Mouse (Mus musculus): Measurements from ENCODE around the gene Lcn2. TPM values are rescaled to one million over a fixed set of nuclear protein-coding genes. Genes with fewer than 3 reads are reported as not detected.
A peak's percentile ranks its signal among the peaks of the same experiment; 100 is the strongest.

Gene Lcn2
- polyA plus RNA-seq, 1 experiment from 2014 or later, result 0.22 TPM

GRCm38 (mm10) chr2:32350471-32351051, 37.5 kb downstream of the Lcn2 start:
- no peak for ATAC-seq (ENCODE audit: insufficient number of reproducible peaks, insufficient read depth, low FRiP score, low TSS enrichment, low read depth)
- H3K9me3 ChIP-seq, result no peaks in the 10 kb centered on the region
- H3K4me1 ChIP-seq, result peaks cover 42% of the 10 kb centered on the region
- no peak overlapping the region for H3K4me3 ChIP-seq
- WGBS, result 47% methylated on average over 13 of the region's 13 CpGs
- H3K27me3 ChIP-seq, result no peaks in the 10 kb centered on the region
- peak overlapping the region; percentile 78 for H3K4me2 ChIP-seq
- H3K9ac ChIP-seq, result peak overlapping the region; percentile 91
- no peak overlapping the region; the same call in 1 of the 2 replicates for H3K27ac ChIP-seq
- H3K36me3 ChIP-seq, result peaks cover 27% of the 10 kb centered on the region

GRCm38 (mm10) chr2:32349625-32350255, 38.3 kb downstream of the Lcn2 start:
- Histone ChIP-seq H3K27ac (no peak overlapping the region), H3K27me3 (no peaks in the 10 kb centered on the region), H3K4me3 (no peak overlapping the region), H3K9me3 (no peaks in the 10 kb centered on the region), H3K36me3 (peaks cover 30% of the 10 kb centered on the region), H3K9ac (peak overlapping the region; percentile 91; the same call in 1 of the 2 replicates), H3K4me1 (peaks cover 44% of the 10 kb centered on the region), H3K4me2 (peak overlapping the region; percentile 78)
- ATAC-seq (ENCODE audit: insufficient number of reproducible peaks, insufficient read depth, low FRiP score, low TSS enrichment, low read depth), result no peak
- whole genome bisulfite sequencing, result 48% methylated on average over 8 of the region's 8 CpGs

GRCm38 (mm10) chr2:32348311-32348710, 39.7 kb downstream of the Lcn2 start:
- WGBS, result 77% methylated on average over 11 of the region's 11 CpGs
- H3K4me3 ChIP-seq, result no peak overlapping the region
- no peaks in the 10 kb centered on the region for H3K27me3 ChIP-seq
- H3K4me2 ChIP-seq, result no peak overlapping the region
- peaks cover 47% of the 10 kb centered on the region for H3K4me1 ChIP-seq
- no peak for ATAC-seq (ENCODE audit: insufficient number of reproducible peaks, insufficient read depth, low FRiP score, low TSS enrichment, low read depth)
- H3K36me3 ChIP-seq, result peaks cover 42% of the 10 kb centered on the region
- no peaks in the 10 kb centered on the region for H3K9me3 ChIP-seq
- no peak overlapping the region for H3K27ac ChIP-seq
- 0 out of 2 replicates have a peak overlapping the region, but pooled peaks have one; percentile 6 for H3K9ac ChIP-seq

GRCm38 (mm10) chr2:32347019-32347418, 41.0 kb downstream of the Lcn2 start:
- H3K9me3 ChIP-seq, result no peaks in the 10 kb centered on the region
- H3K9ac ChIP-seq, result no peak overlapping the region
- peaks cover 47% of the 10 kb centered on the region for H3K36me3 ChIP-seq
- ATAC-seq (ENCODE audit: insufficient number of reproducible peaks, insufficient read depth, low FRiP score, low TSS enrichment, low read depth), result no peak
- H3K4me1 ChIP-seq, result peaks cover 57% of the 10 kb centered on the region
- H3K4me3 ChIP-seq, result no peak overlapping the region
- WGBS, result 79% methylated on average over 6 of the region's 6 CpGs
- no peak overlapping the region for H3K4me2 ChIP-seq
- H3K27me3 ChIP-seq, result no peaks in the 10 kb centered on the region
- H3K27ac ChIP-seq, result no peak overlapping the region

GRCm38 (mm10) chr2:32344598-32345321, 43.3 kb downstream of the Lcn2 start:
- ATAC-seq (ENCODE audit: insufficient number of reproducible peaks, insufficient read depth, low FRiP score, low TSS enrichment, low read depth), result no peak
- Histone ChIP-seq H3K27me3 (no peaks in the 10 kb centered on the region), H3K4me2 (no peak overlapping the region), H3K36me3 (peaks cover 49% of the 10 kb centered on the region), H3K4me1 (peaks cover 38% of the 10 kb centered on the region), H3K9me3 (no peaks in the 10 kb centered on the region), H3K27ac (no peak overlapping the region), H3K4me3 (no peak overlapping the region), H3K9ac (0 out of 2 replicates have a peak overlapping the region, but pooled peaks have one; percentile 21)
- whole genome bisulfite sequencing, result 66% methylated on average over 14 of the region's 14 CpGs

GRCm38 (mm10) chr2:32344056-32344455, 44.0 kb downstream of the Lcn2 start:
- Histone ChIP-seq H3K36me3 (peaks cover 53% of the 10 kb centered on the region), H3K4me1 (peaks cover 31% of the 10 kb centered on the region), H3K27ac (no peak overlapping the region), H3K4me2 (no peak overlapping the region), H3K9me3 (no peaks in the 10 kb centered on the region), H3K9ac (peak overlapping the region; percentile 51; the same call in 1 of the 2 replicates), H3K4me3 (no peak overlapping the region), H3K27me3 (no peaks in the 10 kb centered on the region)
- no peak for ATAC-seq (ENCODE audit: insufficient number of reproducible peaks, insufficient read depth, low FRiP score, low TSS enrichment, low read depth)
- WGBS, result 79% methylated on average over 10 of the region's 10 CpGs

- peaks cover 28% of the 10 kb centered on the region for H3K4me1 ChIP-seq
- 0 out of 2 replicates have a peak overlapping the region, but pooled peaks have one; percentile 51 for H3K9ac ChIP-seq
- H3K27me3 ChIP-seq, result no peaks in the 10 kb centered on the region
- no peak for ATAC-seq (ENCODE audit: insufficient number of reproducible peaks, insufficient read depth, low FRiP score, low TSS enrichment, low read depth)
- 97% methylated on average over 2 of the region's 2 CpGs for WGBS
- H3K4me3 ChIP-seq, result no peak overlapping the region
- H3K36me3 ChIP-seq, result peaks cover 51% of the 10 kb centered on the region
- no peaks in the 10 kb centered on the region for H3K9me3 ChIP-seq
- H3K4me2 ChIP-seq, result no peak overlapping the region
- peak overlapping the region; percentile 44 for H3K27ac ChIP-seq
These were observed 44.7 kb downstream of the Lcn2 start for GRCm38 (mm10) chr2:32343351-32343671.

- H3K9me3 ChIP-seq, result no peaks in the 10 kb centered on the region
- no peak overlapping the region for H3K4me3 ChIP-seq
- peaks cover 27% of the 10 kb centered on the region for H3K4me1 ChIP-seq
- peak; percentile 60; the same call in 1 of the 2 replicates for ATAC-seq (ENCODE audit: insufficient number of reproducible peaks, insufficient read depth, low FRiP score, low TSS enrichment, low read depth)
- H3K36me3 ChIP-seq, result peaks cover 55% of the 10 kb centered on the region
- H3K27me3 ChIP-seq, result no peaks in the 10 kb centered on the region
- WGBS, result 65% methylated on average over 6 of the region's 6 CpGs
- H3K27ac ChIP-seq, result peak overlapping the region; percentile 44
- no peak overlapping the region for H3K4me2 ChIP-seq
- 0 out of 2 replicates have a peak overlapping the region, but pooled peaks have one; percentile 46 for H3K9ac ChIP-seq
These were observed 45.3 kb downstream of the Lcn2 start for GRCm38 (mm10) chr2:32342539-32343350.

GRCm38 (mm10) chr2:32342039-32342438, 46.0 kb downstream of the Lcn2 start:
- H3K9ac ChIP-seq, result no peak overlapping the region; the same call in 1 of the 2 replicates
- H3K4me3 ChIP-seq, result no peak overlapping the region
- H3K4me2 ChIP-seq, result no peak overlapping the region
- H3K4me1 ChIP-seq, result peaks cover 27% of the 10 kb centered on the region
- H3K9me3 ChIP-seq, result no peaks in the 10 kb centered on the region
- H3K27ac ChIP-seq, result peak overlapping the region; percentile 44; the same call in 1 of the 2 replicates
- WGBS, result 87% methylated on average over 4 of the region's 4 CpGs
- no peak for ATAC-seq (ENCODE audit: insufficient number of reproducible peaks, insufficient read depth, low FRiP score, low TSS enrichment, low read depth)
- no peaks in the 10 kb centered on the region for H3K27me3 ChIP-seq
- H3K36me3 ChIP-seq, result peaks cover 59% of the 10 kb centered on the region

- WGBS, result 78% methylated on average over 4 of the region's 4 CpGs
- H3K9me3 ChIP-seq, result no peaks in the 10 kb centered on the region
- no peak overlapping the region for H3K4me2 ChIP-seq
- ATAC-seq (ENCODE audit: insufficient number of reproducible peaks, insufficient read depth, low FRiP score, low TSS enrichment, low read depth), result no peak
- peaks cover 59% of the 10 kb centered on the region for H3K36me3 ChIP-seq
- no peak overlapping the region for H3K4me3 ChIP-seq
- H3K4me1 ChIP-seq, result peaks cover 27% of the 10 kb centered on the region
- H3K9ac ChIP-seq, result peak overlapping the region; percentile 33; the same call in 1 of the 2 replicates
- H3K27me3 ChIP-seq, result no peaks in the 10 kb centered on the region
- H3K27ac ChIP-seq, result peak overlapping the region; percentile 39
These were observed 46.5 kb downstream of the Lcn2 start for GRCm38 (mm10) chr2:32341634-32341939.

Data from embryonic facial prominence, embryonic 13.5 days (tissue).